Mouse (Mus musculus) stomach, embryonic 16.5 days (tissue): Measurements from ENCODE around the gene Cep152. TPM values are rescaled to one million over a fixed set of nuclear protein-coding genes. Genes with fewer than 3 reads are reported as not detected.

Experiments used
- ATAC-seq: fragments of 200-750 bp; cut with Nextera tagmentation; 2 replicates; pipeline ENCODE4 v1.8.0; 2017; ENCODE audit warnings: moderate number of reproducible peaks, moderate TSS enrichment; ENCODE audit not compliant: insufficient read depth, low FRiP score
- H3K27ac ChIP-seq: fragments of 300-500 bp; sonication (generic); 2 replicates; pipeline ENCODE4 v1.5.1; 2014; ENCODE audit warnings: low read length
- H3K27me3 ChIP-seq: fragments of 300-500 bp; sonication (generic); 2 replicates; pipeline ENCODE4 v1.6.1; 2014; ENCODE audit warnings: low read length, control low read depth, mixed read lengths; ENCODE audit not compliant: control insufficient read depth, insufficient read depth
- H3K36me3 ChIP-seq: fragments of 300-500 bp; sonication (generic); 2 replicates; pipeline ENCODE4 v1.6.1; 2014; ENCODE audit warnings: low read length; ENCODE audit not compliant: control insufficient read depth, insufficient read depth
- H3K4me1 ChIP-seq: fragments of 300-500 bp; sonication (generic); 2 replicates; pipeline ENCODE4 v1.6.1; 2014; ENCODE audit warnings: low read length, control low read depth, mixed read lengths; ENCODE audit not compliant: control insufficient read depth, insufficient read depth
- H3K4me2 ChIP-seq: fragments of 300-500 bp; sonication (generic); 2 replicates; pipeline ENCODE4 v1.6.1; 2014; ENCODE audit warnings: low read depth, low read length, mixed read lengths
- H3K4me3 ChIP-seq: fragments of 300-500 bp; sonication (generic); replicated peaks from 2 replicates; pipeline ENCODE4 v1.5.1; 2014; ENCODE audit warnings: mild to moderate bottlenecking, low read length
- H3K9ac ChIP-seq: fragments of 300-500 bp; sonication (generic); 2 replicates; pipeline ENCODE4 v1.6.1; 2014; ENCODE audit warnings: low read length
- H3K9me3 ChIP-seq: fragments of 300-500 bp; sonication (generic); replicated peaks from 2 replicates; pipeline ENCODE4 v1.6.1; 2016; ENCODE audit warnings: low read length, control low read depth; ENCODE audit not compliant: control insufficient read depth
- WGBS: fragments of 180-500 bp; shearing (Covaris S2); extraction: QIAGEN DNeasy Blood & Tissue Kit; methylation state at CpG from one replicate; pipeline ENCODE4 v1.1.7; 2014; 5-methylcytosine and 5-hydroxymethylcytosine counted together
- polyA plus RNA-seq: library from polyadenylated mRNA; unstranded; fragments of >200 nt; fragmentation: Nextera tagmentation; extraction: Ambion mirVana; gene quantifications from 2 replicates; pipeline ENCODE4 v1.2.1, GENCODE M21; 2015

The Cep152 gene
- polyA plus RNA-seq, 1 experiment from 2014 or later, result 5.2 TPM

GRCm38 (mm10) chr2:125662517-125662916, 37.6 kb upstream of the Cep152 start:
- WGBS, result 85% methylated on average over 3 of the region's 3 CpGs
- Histone ChIP-seq H3K4me3 (no peak overlapping the region), H3K9me3 (no peaks in the 10 kb centered on the region), H3K36me3 (no peaks in the 10 kb centered on the region), H3K4me2 (no peak overlapping the region), H3K9ac (no peak overlapping the region), H3K27me3 (no peaks in the 10 kb centered on the region; the same call in 1 of the 2 replicates), H3K4me1 (peaks cover 3% of the 10 kb centered on the region; the same call in 1 of the 2 replicates), H3K27ac (no peak overlapping the region)
- no peak for ATAC-seq

- Histone ChIP-seq H3K4me2 (peak overlapping the region; percentile 59), H3K9ac (peak overlapping the region; percentile 63), H3K4me1 (no peaks in the 10 kb centered on the region), H3K36me3 (no peaks in the 10 kb centered on the region), H3K27me3 (no peaks in the 10 kb centered on the region; the same call in 1 of the 2 replicates), H3K9me3 (no peaks in the 10 kb centered on the region), H3K4me3 (peak overlapping the region; percentile 35), H3K27ac (no peak overlapping the region)
- 42% methylated on average over 4 of the region's 4 CpGs for WGBS
- no peak for ATAC-seq
Measured at GRCm38 (mm10) chr2:125661156-125661555, 36.2 kb upstream of the Cep152 start.

GRCm38 (mm10) chr2:125660537-125661130, 35.7 kb upstream of the Cep152 start:
- peak overlapping the region; percentile 63 for H3K9ac ChIP-seq

GRCm38 (mm10) chr2:125659823-125660536, 35.1 kb upstream of the Cep152 start:
- Histone ChIP-seq H3K36me3 (no peaks in the 10 kb centered on the region), H3K4me3 (peak overlapping the region; percentile 35), H3K9me3 (no peaks in the 10 kb centered on the region), H3K27ac (no peak overlapping the region), H3K9ac (peak overlapping the region; percentile 63), H3K4me1 (no peaks in the 10 kb centered on the region), H3K27me3 (no peaks in the 10 kb centered on the region; the same call in 1 of the 2 replicates), H3K4me2 (peak overlapping the region; percentile 59)
- 10% methylated on average over 10 of the region's 10 CpGs for WGBS
- ATAC-seq, result peak; percentile 58

More at GRCm38 (mm10) chr2:125660537-125661130, 35.7 kb upstream of the Cep152 start:
- ATAC-seq, result peak; percentile 50; the same call in 1 of the 2 replicates
- Histone ChIP-seq H3K27ac (no peak overlapping the region), H3K36me3 (no peaks in the 10 kb centered on the region), H3K4me1 (no peaks in the 10 kb centered on the region), H3K4me3 (peak overlapping the region; percentile 35), H3K9me3 (no peaks in the 10 kb centered on the region), H3K27me3 (no peaks in the 10 kb centered on the region; the same call in 1 of the 2 replicates), H3K4me2 (peak overlapping the region; percentile 59)
- 31% methylated on average over 20 of the region's 20 CpGs for WGBS

- no peak for ATAC-seq
- 91% methylated on average over 9 of the region's 9 CpGs for WGBS
- Histone ChIP-seq H3K27me3 (no peaks in the 10 kb centered on the region), H3K9me3 (no peaks in the 10 kb centered on the region), H3K4me1 (no peaks in the 10 kb centered on the region; the same call in 1 of the 2 replicates), H3K36me3 (no peaks in the 10 kb centered on the region), H3K4me3 (no peak overlapping the region), H3K4me2 (no peak overlapping the region), H3K9ac (no peak overlapping the region), H3K27ac (no peak overlapping the region)
Measured at GRCm38 (mm10) chr2:125655391-125655790, 30.5 kb upstream of the Cep152 start.

- no peak overlapping the region for H3K27ac ChIP-seq
- H3K9ac ChIP-seq, result no peak overlapping the region
- H3K4me2 ChIP-seq, result no peak overlapping the region
- no peak for ATAC-seq
- no peak overlapping the region for H3K4me3 ChIP-seq
- no peaks in the 10 kb centered on the region; the same call in 1 of the 2 replicates for H3K4me1 ChIP-seq
- H3K36me3 ChIP-seq, result no peaks in the 10 kb centered on the region
- H3K27me3 ChIP-seq, result no peaks in the 10 kb centered on the region
- no peaks in the 10 kb centered on the region for H3K9me3 ChIP-seq
- 94% methylated on average over 2 of the region's 2 CpGs for WGBS
Measured at GRCm38 (mm10) chr2:125653286-125653685, 28.4 kb upstream of the Cep152 start.

GRCm38 (mm10) chr2:125651563-125651962, 26.6 kb upstream of the Cep152 start:
- Histone ChIP-seq H3K9ac (no peak overlapping the region), H3K4me2 (no peak overlapping the region), H3K36me3 (no peaks in the 10 kb centered on the region), H3K4me1 (no peaks in the 10 kb centered on the region; the same call in 1 of the 2 replicates), H3K4me3 (no peak overlapping the region), H3K27me3 (no peaks in the 10 kb centered on the region), H3K27ac (no peak overlapping the region), H3K9me3 (no peaks in the 10 kb centered on the region)
- 79% methylated on average over 8 of the region's 8 CpGs for WGBS
- ATAC-seq, result no peak

- Histone ChIP-seq H3K27me3 (no peaks in the 10 kb centered on the region), H3K36me3 (no peaks in the 10 kb centered on the region), H3K4me3 (no peak overlapping the region), H3K9ac (no peak overlapping the region), H3K4me2 (no peak overlapping the region), H3K4me1 (no peaks in the 10 kb centered on the region; the same call in 1 of the 2 replicates), H3K27ac (no peak overlapping the region), H3K9me3 (no peaks in the 10 kb centered on the region)
- no peak for ATAC-seq
- 66% methylated on average over 14 of the region's 14 CpGs for WGBS
Measured at GRCm38 (mm10) chr2:125650742-125651352, 25.9 kb upstream of the Cep152 start.

GRCm38 (mm10) chr2:125650038-125650437, 25.1 kb upstream of the Cep152 start:
- 65% methylated on average over 5 of the region's 5 CpGs for WGBS
- H3K4me2 ChIP-seq, result no peak overlapping the region
- H3K4me3 ChIP-seq, result no peak overlapping the region

More at GRCm38 (mm10) chr2:125650038-125650437, 25.1 kb upstream of the Cep152 start:
- ATAC-seq, result no peak
- no peaks in the 10 kb centered on the region for H3K36me3 ChIP-seq
- H3K4me1 ChIP-seq, result no peaks in the 10 kb centered on the region; the same call in 1 of the 2 replicates
- no peak overlapping the region for H3K9ac ChIP-seq
- H3K27ac ChIP-seq, result no peak overlapping the region; the same call in 1 of the 2 replicates
- H3K27me3 ChIP-seq, result no peaks in the 10 kb centered on the region
- H3K9me3 ChIP-seq, result no peaks in the 10 kb centered on the region
